Mouse (Mus musculus) MEL (cell line): ENCODE results near the gene Cenpj.
A peak's percentile ranks its signal among the peaks of the same experiment; 100 is the strongest.

Experiments
- CTCF ChIP-seq, 3 experiments: IDR thresholded peaks in 2 of 3; conservative IDR thresholded peaks in 1 of 3; 2 replicates each; pipeline ENCODE4 v1.5.1; 2011 to 2012; ENCODE audit warnings: low read length in 3 of 3, low read depth in 2 of 3, mild to moderate bottlenecking in 2 of 3, improper control_type of control experiment in 1 of 3, inconsistent platforms in 1 of 3, mixed read lengths in 1 of 3, moderate library complexity in 1 of 3; ENCODE audit not compliant: control insufficient read depth in 1 of 3, insufficient read depth in 1 of 3, poor library complexity in 1 of 3, severe bottlenecking in 1 of 3
- ZMIZ1 ChIP-seq: IDR thresholded peaks from 2 replicates; pipeline ENCODE4 v1.6.1; 2012; ENCODE audit warnings: low read depth, mild to moderate bottlenecking, inconsistent platforms, low read length, improper control_type of control experiment, moderate library complexity

DNA sequence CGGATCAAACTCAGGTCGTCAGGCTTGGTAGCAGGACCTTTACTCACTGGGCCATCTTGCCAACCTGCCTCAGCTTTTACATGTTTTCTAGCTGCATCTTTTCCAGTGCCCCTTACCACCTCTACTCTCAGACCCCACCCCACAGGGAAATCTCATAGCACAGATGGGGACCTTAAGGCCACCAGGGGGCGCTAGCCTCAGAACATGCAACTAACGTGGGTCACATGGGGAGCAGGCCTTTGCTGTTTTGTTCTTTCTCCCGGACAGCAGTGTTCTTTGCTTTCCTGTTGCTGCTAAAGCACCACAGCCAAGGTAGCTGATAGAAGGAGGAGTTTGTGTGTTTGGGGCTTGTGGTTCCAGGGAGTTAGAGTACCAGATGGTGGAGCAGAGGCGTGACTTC, 23.5 kb upstream of the Cenpj start:
- TF ChIP-seq CTCF (IDR thresholded peaks at IDR 0.05 in 2 of 3, conservative IDR thresholded peaks at IDR 0.05 in 1 of 3; ENCODE audit: control insufficient read depth in 1 of 3, insufficient read depth in 1 of 3, low read depth in 2 of 3, low read length in 3 of 3, poor library complexity in 1 of 3, severe bottlenecking in 1 of 3) (peak; percentile 81 to 95 (median 92)), ZMIZ1 (no peak)
